Mouse (Mus musculus) hindbrain, postnatal 0 days (tissue): ENCODE results near the gene Gm7138. TPM values are rescaled to one million over a fixed set of nuclear protein-coding genes. Genes with fewer than 3 reads are reported as not detected.
"Not testable (repeated sequence)": the region's sequence is repeated elsewhere in the genome, so short reads cannot be mapped to it uniquely, and the experiment has no call there.

Experiments
- ATAC-seq: fragments of 200-750 bp; cut with Nextera tagmentation; 2 replicates; pipeline ENCODE4 v1.8.0; 2017; ENCODE audit warnings: mild to moderate bottlenecking, moderate TSS enrichment, moderate library complexity
- DNase-seq: peaks from one replicate; pipeline ENCODE4 v3.0.0-alpha.2; 2015; ENCODE audit warnings: low spot score
- H3K27ac ChIP-seq: fragments of 300-500 bp; sonication (generic); 2 replicates; pipeline ENCODE4 v1.5.1; 2014; ENCODE audit warnings: mild to moderate bottlenecking
- H3K27me3 ChIP-seq: fragments of 300-500 bp; sonication (generic); 2 replicates; pipeline ENCODE4 v1.6.1; 2014; ENCODE audit warnings: low read length, mixed read lengths; ENCODE audit not compliant: insufficient read depth
- H3K36me3 ChIP-seq: fragments of 300-500 bp; sonication (generic); 2 replicates; pipeline ENCODE4 v1.6.1; 2014; ENCODE audit warnings: low read length, mixed read lengths; ENCODE audit not compliant: insufficient read depth
- H3K4me1 ChIP-seq: fragments of 300-500 bp; sonication (generic); 2 replicates; pipeline ENCODE4 v1.6.1; 2014; ENCODE audit warnings: antibody characterized with exemption, low read length, mixed read lengths; ENCODE audit not compliant: insufficient read depth
- H3K4me2 ChIP-seq: fragments of 300-500 bp; sonication (generic); 2 replicates; pipeline ENCODE4 v1.6.1; 2014; ENCODE audit warnings: low read depth, mild to moderate bottlenecking, low read length, moderate library complexity, mixed read lengths
- H3K4me3 ChIP-seq: fragments of 300-500 bp; sonication (generic); 2 replicates; pipeline ENCODE4 v1.5.1; 2014; ENCODE audit warnings: low read length
- H3K9ac ChIP-seq: fragments of 300-500 bp; sonication (generic); replicated peaks from 2 replicates; pipeline ENCODE4 v1.6.1; 2014; ENCODE audit warnings: mild to moderate bottlenecking, low read length, moderate library complexity, mixed read lengths
- H3K9me3 ChIP-seq: fragments of 300-500 bp; sonication (generic); 2 replicates; pipeline ENCODE4 v1.6.1; 2016; ENCODE audit warnings: low read length, mixed read lengths
- CTCF ChIP-seq: IDR thresholded peaks from 2 replicates; pipeline ENCODE4 v1.5.1; 2016; ENCODE audit warnings: antibody characterized with exemption, control low read depth, low read depth
- WGBS: fragments of 180-500 bp; shearing (Covaris S2); extraction: QIAGEN DNeasy Blood & Tissue Kit; methylation state at CpG from one replicate; pipeline ENCODE4 v1.1.7; 2014; 5-methylcytosine and 5-hydroxymethylcytosine counted together
- polyA plus RNA-seq: library from polyadenylated mRNA; unstranded; fragments of >200 nt; fragmentation: Nextera tagmentation; extraction: Ambion mirVana; gene quantifications from 2 replicates; pipeline ENCODE4 v1.2.1, GENCODE M21; 2015
- total RNA-seq: library from RNA; depleted of rRNA; stranded (reverse); fragments of >200 nt; gene quantifications from 2 replicates; pipeline ENCODE4 v1.2.3, GENCODE M21; 2014; rRNA removed

The Gm7138 gene
- total RNA-seq (not detected in 2 replicates), polyA plus RNA-seq (not detected in 2 replicates)

DNA sequence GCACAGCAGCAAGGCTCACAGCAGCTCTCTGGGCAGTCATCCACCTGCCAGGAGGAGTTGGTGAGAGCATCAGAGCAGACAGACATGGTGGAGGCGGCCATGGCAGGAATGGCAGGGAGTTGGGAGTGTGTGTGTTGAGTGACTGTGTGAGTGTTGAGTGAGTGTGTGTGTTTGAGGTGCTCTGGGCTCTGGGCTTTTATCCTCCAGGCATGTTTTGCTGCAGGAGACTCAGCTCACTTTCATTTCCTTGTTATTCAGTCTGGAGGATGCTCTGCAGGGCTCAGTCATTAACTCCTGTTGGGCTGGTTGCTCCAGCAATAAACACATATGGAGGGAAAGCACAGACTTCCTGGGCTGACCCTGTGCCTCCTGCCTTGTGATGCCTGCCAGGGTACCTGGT lies at the start of gene Gm7138:
TSS of gene Gm7138 (minus strand) at position 101 of the 400 bp plus-strand sequence.
- not testable (repeated sequence) for H3K4me1 ChIP-seq, ATAC-seq
- no CpG with 5 or more reads among the region's 1 CpGs for whole genome bisulfite sequencing

GRCm38 (mm10) chr10:77819203-77819602 lies 42.5 kb upstream of the Gm7138 start:
- no peak for TF ChIP-seq CTCF

More for the DNA sequence above, at the start of gene Gm7138:
- DNase-seq, H3K9ac ChIP-seq, H3K4me2 ChIP-seq, H3K4me3 ChIP-seq, H3K36me3 ChIP-seq, H3K27me3 ChIP-seq, H3K27ac ChIP-seq, H3K9me3 ChIP-seq: not testable (repeated sequence)

GRCm38 (mm10) chr10:77818523-77818922 lies 41.8 kb upstream of the Gm7138 start:
- no peak for TF ChIP-seq CTCF
- no peak overlapping the region for H3K27ac ChIP-seq
- no peak for DNase-seq
- no peaks in the 10 kb centered on the region for H3K4me1 ChIP-seq
- H3K4me3 ChIP-seq: no peak overlapping the region
- WGBS: 96% methylated on average over 4 of the region's 4 CpGs
- H3K27me3 ChIP-seq: no peaks in the 10 kb centered on the region
- no peak overlapping the region for H3K4me2 ChIP-seq
- H3K36me3 ChIP-seq: no peaks in the 10 kb centered on the region
- peak; percentile 52 for ATAC-seq
- no peaks in the 10 kb centered on the region for H3K9me3 ChIP-seq
- no peak overlapping the region for H3K9ac ChIP-seq

More at GRCm38 (mm10) chr10:77819203-77819602, 42.5 kb upstream of the Gm7138 start:
- 47% methylated on average over 4 of the region's 4 CpGs for WGBS
- Histone ChIP-seq H3K4me3 (no peak overlapping the region), H3K9me3 (no peaks in the 10 kb centered on the region), H3K27me3 (no peaks in the 10 kb centered on the region), H3K36me3 (no peaks in the 10 kb centered on the region), H3K9ac (no peak overlapping the region), H3K4me2 (no peak overlapping the region), H3K27ac (no peak overlapping the region), H3K4me1 (no peaks in the 10 kb centered on the region)
- DNase-seq (no peak), ATAC-seq (no peak)

DNA sequence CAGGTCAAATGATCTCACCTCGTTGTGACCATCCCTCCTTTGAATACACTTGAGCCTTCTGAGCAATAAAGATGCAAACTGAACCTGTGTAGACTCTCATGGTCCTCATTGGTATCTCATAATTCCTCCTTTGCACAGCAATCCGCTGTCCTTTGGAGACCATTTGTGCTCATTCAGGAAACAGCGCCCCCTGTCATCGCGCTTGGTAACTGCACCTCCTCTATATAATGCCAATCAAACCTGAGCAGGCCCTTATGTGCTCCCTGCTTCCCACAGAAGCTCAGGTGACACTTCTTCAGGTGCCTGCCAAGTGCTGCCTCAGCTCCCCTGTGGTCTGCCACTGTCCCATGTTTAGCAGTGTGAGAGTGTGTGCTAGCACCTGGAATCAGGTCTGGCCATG lies 38.8 kb upstream of the Gm7138 start:
- TF ChIP-seq CTCF: peak; percentile 72
- H3K4me2 ChIP-seq: no peak overlapping the region
- WGBS: 30% methylated on average over 5 of the region's 5 CpGs
- H3K4me3 ChIP-seq: no peak overlapping the region
- H3K9ac ChIP-seq: no peak overlapping the region
- no peak overlapping the region for H3K27ac ChIP-seq
- H3K4me1 ChIP-seq: no peaks in the 10 kb centered on the region
- ATAC-seq: peak; percentile 48; the same call in 1 of the 2 replicates
- no peaks in the 10 kb centered on the region for H3K36me3 ChIP-seq
- peak; percentile 51 for DNase-seq
- no peaks in the 10 kb centered on the region for H3K9me3 ChIP-seq
- no peaks in the 10 kb centered on the region for H3K27me3 ChIP-seq

GRCm38 (mm10) chr10:77814382-77814781 lies 37.6 kb upstream of the Gm7138 start, which contains the start of gene Gm2696:
Gene Gm2696, plus strand, starts transcription at chr10:77814682.
- no peaks in the 10 kb centered on the region for H3K9me3 ChIP-seq
- 44% methylated on average over 4 of the region's 4 CpGs for WGBS
- ATAC-seq: no peak
- no peaks in the 10 kb centered on the region for H3K4me1 ChIP-seq
- H3K36me3 ChIP-seq: no peaks in the 10 kb centered on the region
- no peak within 1 kb of the TSS for H3K9ac ChIP-seq
- no peak for TF ChIP-seq CTCF
- no peak within 1 kb of the TSS for H3K27ac ChIP-seq
- no peaks in the 10 kb centered on the region for H3K27me3 ChIP-seq
- no peak within 1 kb of the TSS for H3K4me2 ChIP-seq
- DNase-seq: no peak
- no peak within 1 kb of the TSS for H3K4me3 ChIP-seq

DNA sequence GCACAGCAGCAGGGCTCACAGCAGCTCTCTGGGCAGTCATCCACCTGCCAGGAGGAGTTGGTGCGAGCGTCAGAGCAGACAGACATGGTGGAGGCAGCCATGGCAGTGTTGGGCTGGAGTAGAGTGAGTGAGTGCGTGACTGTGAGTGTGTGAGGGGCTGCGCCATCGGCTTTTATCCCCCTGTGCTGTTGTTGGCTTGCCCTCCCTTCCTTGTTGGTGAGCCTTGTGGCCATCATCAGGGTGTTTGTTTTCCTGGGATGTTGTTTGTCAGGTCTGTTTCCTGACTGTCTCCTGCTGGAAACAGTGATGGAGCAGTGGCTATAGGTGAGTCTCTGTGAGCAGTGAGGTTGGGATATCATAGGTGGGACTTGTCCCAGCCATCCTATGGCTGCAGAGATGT lies 35.0 kb upstream of the Gm7138 start, which contains the start of gene Gm9507:
TSS of gene Gm9507 (minus strand) at position 101 of the 400 bp plus-strand sequence.
- TF ChIP-seq CTCF: no peak
- Histone ChIP-seq H3K4me2 (no peak within 1 kb of the TSS), H3K9me3 (no peaks in the 10 kb centered on the region), H3K27me3 (no peaks in the 10 kb centered on the region), H3K27ac (no peak within 1 kb of the TSS), H3K36me3 (no peaks in the 10 kb centered on the region), H3K9ac (no peak within 1 kb of the TSS), H3K4me1 (no peaks in the 10 kb centered on the region), H3K4me3 (no peak within 1 kb of the TSS)
- 69% methylated on average over 5 of the region's 5 CpGs for WGBS
- no peak for DNase-seq
- ATAC-seq: no peak

GRCm38 (mm10) chr10:77804095-77804494 lies 27.4 kb upstream of the Gm7138 start:
- Histone ChIP-seq H3K27me3 (no peaks in the 10 kb centered on the region), H3K4me1 (no peaks in the 10 kb centered on the region), H3K4me2 (no peak overlapping the region), H3K9me3 (no peaks in the 10 kb centered on the region), H3K4me3 (no peak overlapping the region), H3K36me3 (no peaks in the 10 kb centered on the region), H3K27ac (no peak overlapping the region), H3K9ac (no peak overlapping the region)
- DNase-seq (no peak), ATAC-seq (no peak)
- WGBS: 80% methylated on average over 3 of the region's 3 CpGs
- TF ChIP-seq CTCF: no peak
